Mouse (Mus musculus) neural tube, embryonic 11.5 days (tissue): Measurements from ENCODE around the gene Pik3cb. TPM values are rescaled to one million over a fixed set of nuclear protein-coding genes. Genes with fewer than 3 reads are reported as not detected.

Experiments
- ATAC-seq: fragments of 200-750 bp; cut with Nextera tagmentation; 2 replicates; pipeline ENCODE4 v1.8.0; 2017; ENCODE audit warnings: moderate number of reproducible peaks, mild to moderate bottlenecking, moderate TSS enrichment, moderate library complexity; ENCODE audit not compliant: insufficient read depth, low FRiP score, low TSS enrichment
- DNase-seq: peaks from one replicate; pipeline ENCODE4 v3.0.0-alpha.2; 2015; ENCODE audit warnings: low spot score
- H3K27ac ChIP-seq: fragments of 300-500 bp; sonication (generic); 2 replicates; pipeline ENCODE4 v1.5.1; 2014; ENCODE audit warnings: low read depth, mild to moderate bottlenecking, low read length
- H3K27me3 ChIP-seq: fragments of 300-500 bp; sonication (generic); 2 replicates; pipeline ENCODE4 v1.6.1; 2014; ENCODE audit warnings: mild to moderate bottlenecking, low read length, mixed read lengths; ENCODE audit not compliant: control insufficient read depth, insufficient read depth
- H3K36me3 ChIP-seq: fragments of 300-500 bp; sonication (generic); 2 replicates; pipeline ENCODE4 v1.6.1; 2014; ENCODE audit warnings: mild to moderate bottlenecking, low read length, moderate library complexity, mixed read lengths; ENCODE audit not compliant: control insufficient read depth, insufficient read depth
- H3K4me1 ChIP-seq: fragments of 300-500 bp; sonication (generic); 2 replicates; pipeline ENCODE4 v1.6.1; 2014; ENCODE audit warnings: low read length, mixed read lengths; ENCODE audit not compliant: control insufficient read depth, insufficient read depth
- H3K4me2 ChIP-seq: fragments of 300-500 bp; sonication (generic); 2 replicates; pipeline ENCODE4 v1.6.1; 2014; ENCODE audit warnings: low read depth, mild to moderate bottlenecking, moderate library complexity
- H3K4me3 ChIP-seq: fragments of 300-500 bp; sonication (generic); 2 replicates; pipeline ENCODE4 v1.5.1; 2014; ENCODE audit warnings: low read depth, low read length
- H3K9ac ChIP-seq: fragments of 300-500 bp; sonication (generic); 2 replicates; pipeline ENCODE4 v1.6.1; 2014; ENCODE audit warnings: mild to moderate bottlenecking, low read length
- H3K9me3 ChIP-seq: fragments of 300-500 bp; sonication (generic); 2 replicates; pipeline ENCODE4 v1.6.1; 2016; ENCODE audit warnings: low read length; ENCODE audit not compliant: control insufficient read depth
- WGBS: fragments of 180-500 bp; shearing (Covaris S2); extraction: QIAGEN DNeasy Blood & Tissue Kit; methylation state at CpG from one replicate; pipeline ENCODE4 v1.1.7; 2014; 5-methylcytosine and 5-hydroxymethylcytosine counted together
- polyA plus RNA-seq: library from polyadenylated mRNA; unstranded; fragments of >200 nt; fragmentation: Nextera tagmentation; extraction: Ambion mirVana; gene quantifications from 2 replicates; pipeline ENCODE4 v1.2.1, GENCODE M21; 2014

The Pik3cb gene
- polyA plus RNA-seq, 1 experiment from 2014 or later = 1.4 TPM

DNA sequence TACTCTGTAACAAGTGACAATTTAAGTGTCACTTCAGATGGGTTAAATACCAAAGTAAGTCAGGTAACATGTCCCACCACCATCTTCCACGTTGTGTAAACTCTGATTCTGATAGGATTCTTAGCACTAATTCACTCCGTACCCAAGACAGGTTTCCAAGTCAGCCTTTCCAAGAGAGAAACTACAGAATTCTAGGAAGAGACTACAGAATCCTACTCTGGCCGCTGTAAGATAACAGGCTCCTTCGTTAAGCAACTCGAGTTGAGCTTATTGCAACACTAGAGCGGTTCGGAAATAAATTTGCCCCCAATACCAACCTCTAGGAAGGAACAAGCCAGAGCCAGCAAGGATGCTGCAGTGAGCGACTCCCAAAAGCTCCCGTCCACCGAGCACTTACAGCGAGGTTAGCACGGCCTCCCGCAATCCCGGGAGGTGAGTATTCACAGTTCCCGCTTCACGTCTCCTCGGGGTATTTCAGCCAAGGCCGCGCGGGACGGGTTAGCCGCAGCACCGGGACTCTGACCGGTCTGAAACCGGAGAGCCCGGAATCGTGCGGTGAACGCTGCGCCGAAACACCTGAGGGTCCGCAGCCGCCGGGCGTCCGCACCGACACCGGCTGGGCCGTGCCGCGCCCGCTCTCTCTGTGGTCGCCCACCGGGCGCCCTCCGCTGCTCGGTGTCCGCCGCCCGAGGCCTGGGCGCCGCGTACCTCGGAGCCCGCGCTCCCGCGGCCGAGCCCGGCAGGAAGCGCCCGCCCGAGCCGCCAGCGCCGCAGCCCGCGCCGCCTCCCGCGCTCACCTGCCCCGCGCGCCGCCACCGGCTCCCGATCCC, 1.0 kb downstream of the Pik3cb start:
- Histone ChIP-seq H3K27ac (peak overlapping the region; percentile 83), H3K36me3 (no peaks in the 10 kb centered on the region), H3K9me3 (no peaks in the 10 kb centered on the region), H3K27me3 (no peaks in the 10 kb centered on the region), H3K9ac (peak overlapping the region; percentile 82), H3K4me3 (peak overlapping the region; percentile 85), H3K4me1 (no peaks in the 10 kb centered on the region), H3K4me2 (peak overlapping the region; percentile 66)
- DNase-seq = peak; percentile 66
- peak; percentile 77 for ATAC-seq
- WGBS = 1% methylated on average over 64 of the region's 77 CpGs

DNA sequence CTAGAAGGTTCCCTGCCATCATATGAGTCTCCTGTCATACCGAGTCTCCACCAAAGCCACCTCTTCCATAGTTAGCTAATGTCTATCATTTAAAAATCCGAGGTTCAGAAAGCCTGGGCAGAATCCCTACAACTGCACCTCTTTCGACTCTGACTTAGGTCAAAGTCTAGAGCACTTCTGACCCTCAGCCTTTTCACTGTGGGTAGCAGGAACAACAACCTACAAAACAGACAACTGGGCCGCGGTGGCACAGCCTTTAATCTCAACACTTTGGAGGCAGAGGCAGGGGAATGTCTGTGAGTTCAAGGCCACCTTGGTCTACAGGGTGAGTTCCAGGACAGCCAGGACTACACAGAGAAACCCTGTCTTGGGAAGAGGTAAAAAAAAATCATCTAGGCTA, 3.1 kb downstream of the Pik3cb start:
- Histone ChIP-seq H3K9me3 (no peaks in the 10 kb centered on the region), H3K27me3 (no peaks in the 10 kb centered on the region), H3K9ac (no peak overlapping the region), H3K4me2 (no peak overlapping the region), H3K4me3 (no peak overlapping the region), H3K27ac (no peak overlapping the region), H3K36me3 (no peaks in the 10 kb centered on the region), H3K4me1 (no peaks in the 10 kb centered on the region)
- DNase-seq = no peak
- no peak for ATAC-seq
- 88% methylated on average over 5 of the region's 5 CpGs for WGBS

DNA sequence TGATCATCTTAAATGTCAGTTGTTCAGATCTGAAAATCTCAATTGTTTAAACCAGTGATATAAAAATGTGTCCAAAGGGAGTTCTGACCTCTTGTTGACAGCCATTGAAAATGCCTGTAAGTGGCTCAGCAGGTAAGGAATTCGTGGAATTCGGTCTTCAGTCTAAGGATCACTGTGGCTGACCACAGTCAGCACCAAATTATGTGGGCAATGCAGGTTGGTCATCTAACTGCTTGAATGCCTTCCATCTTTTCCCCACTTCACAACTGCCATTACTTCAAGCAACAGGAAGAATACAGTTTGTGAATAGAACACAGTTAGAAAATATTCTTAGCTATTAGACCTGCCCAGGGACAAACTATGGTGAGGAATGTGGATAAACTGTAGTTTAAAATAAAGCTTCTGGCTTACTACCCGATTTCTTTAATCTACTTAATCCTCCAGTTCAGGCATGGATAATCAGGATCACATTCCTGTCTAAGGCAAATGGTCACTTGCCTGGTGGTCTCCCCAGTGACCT, 8.4 kb downstream of the Pik3cb start:
- Histone ChIP-seq H3K27me3 (no peaks in the 10 kb centered on the region), H3K4me2 (no peak overlapping the region), H3K4me1 (no peaks in the 10 kb centered on the region), H3K36me3 (no peaks in the 10 kb centered on the region), H3K9me3 (no peaks in the 10 kb centered on the region), H3K9ac (no peak overlapping the region), H3K27ac (no peak overlapping the region), H3K4me3 (no peak overlapping the region)
- no peak for DNase-seq
- 58% methylated on average over 3 of the region's 3 CpGs for WGBS
- no peak for ATAC-seq

DNA sequence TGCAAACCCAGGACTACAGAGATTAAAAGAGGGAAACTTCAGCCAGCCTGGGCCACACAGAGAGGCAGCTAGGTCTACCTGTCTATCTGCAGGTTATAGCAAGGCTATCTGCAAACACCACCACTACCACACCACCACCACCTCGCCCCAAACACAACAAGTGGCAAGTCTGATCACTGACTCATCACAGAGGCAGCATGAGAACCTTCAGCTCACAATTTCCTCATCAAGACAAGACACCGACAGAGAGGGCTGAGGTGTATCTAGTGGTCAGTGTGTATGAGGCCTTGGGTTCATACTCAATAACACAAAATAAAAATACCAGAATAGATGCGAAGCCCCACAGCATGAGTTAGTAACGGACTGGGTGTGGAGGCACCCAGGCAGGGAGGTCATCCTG, 9.3 kb downstream of the Pik3cb start:
- no peaks in the 10 kb centered on the region for H3K4me1 ChIP-seq
- no peaks in the 10 kb centered on the region for H3K36me3 ChIP-seq
- ATAC-seq (no peak), DNase-seq (no peak)
- 88% methylated on average over 4 of the region's 4 CpGs for WGBS
- no peak overlapping the region for H3K4me2 ChIP-seq
- no peaks in the 10 kb centered on the region for H3K9me3 ChIP-seq
- H3K27me3 ChIP-seq = no peaks in the 10 kb centered on the region
- H3K4me3 ChIP-seq = no peak overlapping the region
- no peak overlapping the region for H3K9ac ChIP-seq
- H3K27ac ChIP-seq = no peak overlapping the region

DNA sequence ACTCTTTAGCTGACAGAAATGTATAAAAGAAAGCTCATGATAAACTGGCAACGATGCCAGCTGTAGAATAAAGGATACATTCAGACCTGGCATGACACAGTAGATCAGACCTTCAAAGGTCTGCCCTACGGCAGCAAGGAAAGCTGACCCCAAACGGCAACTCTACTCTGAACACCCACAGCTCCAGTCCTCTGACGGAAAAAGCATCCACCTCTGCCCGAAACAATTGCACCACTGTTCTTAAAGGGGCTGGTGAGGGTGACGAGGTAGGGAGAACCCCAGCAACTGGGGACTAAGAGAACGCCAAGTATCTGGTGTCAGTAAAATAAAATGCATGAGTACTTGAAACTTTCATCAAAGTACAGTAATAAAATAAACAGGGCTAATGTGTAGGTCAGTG, 12.8 kb downstream of the Pik3cb start:
- H3K4me3 ChIP-seq = no peak overlapping the region

DNA sequence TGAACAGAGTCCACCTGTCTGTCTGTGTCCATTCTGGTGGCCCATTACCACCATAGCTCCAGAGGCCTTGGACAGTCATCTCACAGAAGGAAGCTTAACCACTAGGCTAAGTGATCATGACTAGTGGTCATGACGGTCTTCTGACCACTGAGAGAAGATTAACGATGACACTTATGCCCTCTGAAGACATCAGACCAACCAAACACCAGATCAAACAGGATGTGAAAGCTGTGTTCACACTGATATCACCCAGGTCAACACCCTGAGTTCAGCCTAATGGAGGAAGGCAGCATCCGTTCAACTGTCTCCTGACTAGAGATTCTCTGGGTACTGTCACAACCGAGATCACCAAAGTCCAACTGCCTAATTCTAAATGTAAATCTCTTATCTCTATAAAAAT, 17.7 kb downstream of the Pik3cb start:
- no peak overlapping the region for H3K9ac ChIP-seq
- no peaks in the 10 kb centered on the region for H3K4me1 ChIP-seq
- no peaks in the 10 kb centered on the region for H3K27me3 ChIP-seq
- H3K27ac ChIP-seq = no peak overlapping the region
- no peak overlapping the region for H3K4me2 ChIP-seq
- no peaks in the 10 kb centered on the region for H3K9me3 ChIP-seq
- no peaks in the 10 kb centered on the region for H3K36me3 ChIP-seq
- WGBS = 77% methylated on average over 4 of the region's 4 CpGs
- DNase-seq (no peak), ATAC-seq (no peak)
- no peak overlapping the region for H3K4me3 ChIP-seq

More for the DNA sequence above, 12.8 kb downstream of the Pik3cb start:
- Histone ChIP-seq H3K9me3 (no peaks in the 10 kb centered on the region), H3K27ac (no peak overlapping the region), H3K27me3 (no peaks in the 10 kb centered on the region), H3K36me3 (no peaks in the 10 kb centered on the region), H3K9ac (no peak overlapping the region), H3K4me2 (no peak overlapping the region), H3K4me1 (no peaks in the 10 kb centered on the region)
- ATAC-seq (no peak), DNase-seq (no peak)
- WGBS = 74% methylated on average over 7 of the region's 7 CpGs

DNA sequence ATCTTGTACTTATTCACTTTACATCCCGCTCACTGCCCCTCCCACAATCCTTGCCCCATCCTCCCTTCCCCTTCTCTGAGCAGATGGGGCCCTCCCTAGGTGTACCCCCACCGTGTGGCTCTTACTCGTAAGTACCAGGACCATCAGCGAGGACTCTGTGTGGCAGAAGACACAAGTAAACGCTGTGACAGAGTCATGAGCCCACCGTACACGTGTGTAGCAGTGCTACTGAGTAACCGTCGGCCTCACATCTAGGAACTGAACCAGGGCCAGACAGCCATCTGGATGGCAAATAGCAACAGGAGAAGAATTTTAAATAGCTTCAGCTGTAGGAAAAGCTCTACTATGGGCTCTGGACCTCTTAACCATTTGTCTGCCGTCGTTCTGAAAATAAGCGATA, 28.0 kb downstream of the Pik3cb start:
- no peak overlapping the region for H3K4me3 ChIP-seq
- no peaks in the 10 kb centered on the region for H3K9me3 ChIP-seq
- H3K4me2 ChIP-seq = no peak overlapping the region
- no peak for DNase-seq
- 0 out of 2 replicates have a peak, but pooled peaks cover 3% of the 10 kb centered on the region for H3K4me1 ChIP-seq
- 81% methylated on average over 12 of the region's 12 CpGs for WGBS
- H3K27me3 ChIP-seq = no peaks in the 10 kb centered on the region
- no peak for ATAC-seq
- no peak overlapping the region for H3K27ac ChIP-seq
- H3K36me3 ChIP-seq = no peaks in the 10 kb centered on the region
- H3K9ac ChIP-seq = no peak overlapping the region

DNA sequence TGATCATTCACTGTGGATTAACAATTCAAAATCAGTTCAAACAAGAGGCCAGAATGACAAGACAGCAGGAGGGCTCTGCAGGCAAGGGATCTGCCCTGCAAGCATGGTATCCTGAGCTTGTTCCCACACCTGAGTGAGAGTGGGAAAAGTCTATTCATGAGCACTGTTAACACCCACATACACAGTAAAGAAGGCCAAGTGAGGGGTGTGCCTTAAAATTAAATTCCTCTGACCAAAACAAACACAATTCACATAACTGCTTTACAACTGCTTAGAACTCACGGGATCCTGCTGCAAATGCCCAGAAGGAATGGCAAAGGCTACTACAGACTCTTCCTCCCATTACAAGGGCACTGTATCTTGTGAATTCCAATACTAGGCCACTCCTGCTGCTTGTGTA, 29.3 kb downstream of the Pik3cb start:
- Histone ChIP-seq H3K4me1 (0 out of 2 replicates have a peak, but pooled peaks cover 3% of the 10 kb centered on the region), H3K9ac (no peak overlapping the region), H3K36me3 (no peaks in the 10 kb centered on the region), H3K27ac (no peak overlapping the region), H3K9me3 (no peaks in the 10 kb centered on the region), H3K27me3 (no peaks in the 10 kb centered on the region), H3K4me2 (no peak overlapping the region), H3K4me3 (no peak overlapping the region)
- 24% methylated on average over 1 of the region's 1 CpGs for WGBS
- ATAC-seq (no peak), DNase-seq (no peak)

DNA sequence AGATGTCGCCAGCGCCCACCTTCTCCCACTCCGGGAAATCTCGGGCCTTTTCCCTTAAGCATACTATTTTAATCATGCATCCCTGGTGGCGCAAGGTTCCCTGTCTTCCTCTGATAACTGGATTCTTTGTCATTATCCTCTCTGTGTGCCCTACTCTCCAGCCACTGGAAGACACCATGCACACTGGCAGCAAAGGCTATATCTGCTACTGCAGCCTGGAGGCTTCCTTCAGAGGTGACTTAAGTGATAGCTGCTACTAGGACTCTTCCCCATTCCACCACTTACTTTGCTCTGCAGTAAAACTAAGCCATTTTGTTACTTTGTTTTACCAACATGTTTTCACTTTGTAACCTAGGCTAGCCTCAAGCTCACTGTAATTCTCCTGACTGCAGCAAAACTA, 30.2 kb downstream of the Pik3cb start:
- Histone ChIP-seq H3K4me2 (no peak overlapping the region), H3K4me1 (0 out of 2 replicates have a peak, but pooled peaks cover 3% of the 10 kb centered on the region), H3K27ac (no peak overlapping the region), H3K4me3 (no peak overlapping the region), H3K36me3 (no peaks in the 10 kb centered on the region), H3K9me3 (no peaks in the 10 kb centered on the region), H3K27me3 (no peaks in the 10 kb centered on the region), H3K9ac (no peak overlapping the region)
- no peak for ATAC-seq
- no peak for DNase-seq
- 57% methylated on average over 5 of the region's 5 CpGs for WGBS
